Mouse (Mus musculus) heart, embryonic 10.5 days (tissue): ENCODE measurements around the gene Nhp2. TPM values are rescaled to one million over a fixed set of nuclear protein-coding genes. Genes with fewer than 3 reads are reported as not detected.
A peak's percentile ranks its signal among the peaks of the same experiment; 100 is the strongest.
"Not testable (repeated sequence)": the region's sequence is repeated elsewhere in the genome, so short reads cannot be mapped to it uniquely, and the experiment has no call there.

Experiments
- DNase-seq: peaks from one replicate; pipeline ENCODE4 v3.0.0-alpha.2; 2017; ENCODE audit warnings: low spot score
- H3K27ac ChIP-seq: fragments of 300-500 bp; sonication (generic); 2 replicates; pipeline ENCODE4 v1.5.1; 2016; ENCODE audit warnings: mild to moderate bottlenecking
- H3K27me3 ChIP-seq: fragments of 300-500 bp; sonication (generic); 2 replicates; pipeline ENCODE4 v1.6.1; 2016; ENCODE audit warnings: mild to moderate bottlenecking; ENCODE audit not compliant: poor library complexity, insufficient read depth, severe bottlenecking
- H3K36me3 ChIP-seq: fragments of 300-500 bp; sonication (generic); 2 replicates; pipeline ENCODE4 v1.6.1; 2016; ENCODE audit warnings: mild to moderate bottlenecking, moderate library complexity
- H3K4me1 ChIP-seq: fragments of 300-500 bp; sonication (generic); 2 replicates; pipeline ENCODE4 v1.6.1; 2016; ENCODE audit warnings: mild to moderate bottlenecking
- H3K4me3 ChIP-seq: fragments of 300-500 bp; sonication (generic); 2 replicates; pipeline ENCODE4 v1.5.1; 2016; ENCODE audit warnings: mild to moderate bottlenecking, moderate library complexity
- H3K9me3 ChIP-seq: fragments of 300-500 bp; sonication (generic); 2 replicates; pipeline ENCODE4 v1.6.1; 2016; ENCODE audit warnings: mild to moderate bottlenecking, moderate library complexity
- WGBS: fragments of 180-500 bp; shearing (Covaris S2); methylation state at CpG from one replicate; pipeline ENCODE4 v1.1.7; 2016; 5-methylcytosine and 5-hydroxymethylcytosine counted together
- polyA plus RNA-seq: library from polyadenylated mRNA; unstranded; fragments of >200 nt; fragmentation: Nextera tagmentation; extraction: Ambion mirVana; gene quantifications from 2 replicates; pipeline ENCODE4 v1.2.1, GENCODE M21; 2016

Nhp2 gene
- polyA plus RNA-seq, 1 experiment from 2014 or later = 210 TPM

- WGBS = 78% methylated on average over 6 of the region's 6 CpGs
- Histone ChIP-seq H3K27ac (no peak overlapping the region), H3K9me3 (no peaks in the 10 kb centered on the region), H3K36me3 (peaks cover 29% of the 10 kb centered on the region), H3K27me3 (no peaks in the 10 kb centered on the region), H3K4me1 (peaks cover 21% of the 10 kb centered on the region), H3K4me3 (no peak overlapping the region)
- DNase-seq = no peak
Observed at GRCm38 (mm10) chr11:51632130-51632753, 12.7 kb downstream of the Nhp2 start.

GRCm38 (mm10) chr11:51633200-51633599, 13.7 kb downstream of the Nhp2 start:
- not testable (repeated sequence) for H3K27ac ChIP-seq
- 88% methylated on average over 7 of the region's 7 CpGs for WGBS
- H3K4me1 ChIP-seq = peaks cover 27% of the 10 kb centered on the region

DNA sequence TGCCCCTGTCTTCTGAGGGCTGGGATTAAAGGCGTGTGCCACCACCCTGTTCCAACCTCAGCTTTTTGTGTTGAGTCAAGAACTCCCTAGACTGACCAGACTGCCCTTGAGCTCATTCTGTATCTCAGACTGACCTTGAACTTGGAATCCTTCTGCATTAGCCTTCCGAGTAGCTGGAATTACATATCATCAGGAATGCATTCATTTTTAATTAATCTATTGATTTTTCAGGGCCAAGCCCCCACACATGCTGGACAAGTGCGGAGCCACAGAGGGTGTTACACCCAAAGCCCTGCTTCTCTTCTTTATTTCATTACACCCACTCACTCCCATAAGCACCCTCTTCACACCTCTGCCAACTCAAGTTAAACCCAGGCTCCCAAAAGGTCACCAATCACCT, 14.2 kb downstream of the Nhp2 start:
- 88% methylated on average over 3 of the region's 3 CpGs for WGBS
- H3K27ac ChIP-seq = no peak overlapping the region
- H3K9me3 ChIP-seq = no peaks in the 10 kb centered on the region

More at GRCm38 (mm10) chr11:51633200-51633599, 13.7 kb downstream of the Nhp2 start:
- not testable (repeated sequence) for H3K9me3 ChIP-seq, DNase-seq, H3K4me3 ChIP-seq, H3K27me3 ChIP-seq
- peaks cover 19% of the 10 kb centered on the region for H3K36me3 ChIP-seq

DNA sequence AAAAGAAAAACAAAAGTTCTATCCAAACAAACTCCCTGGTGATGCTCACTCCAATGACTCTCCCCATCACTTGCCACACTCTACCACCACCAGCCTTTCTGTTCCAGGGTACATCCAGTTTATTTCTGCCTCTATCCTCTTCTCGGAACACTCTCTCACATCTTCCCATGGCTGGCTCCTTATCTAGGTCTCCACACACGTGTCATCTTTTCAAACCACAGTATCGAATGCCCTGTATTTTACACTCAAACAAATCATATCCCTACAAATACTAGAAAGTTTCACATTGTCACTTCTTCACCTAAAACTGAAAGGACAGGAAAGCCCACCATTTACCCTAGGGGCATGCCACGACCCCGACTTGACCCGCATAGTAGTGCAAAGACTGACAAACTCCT, 15.6 kb downstream of the Nhp2 start:
- Histone ChIP-seq H3K27me3 (no peaks in the 10 kb centered on the region), H3K4me1 (peaks cover 27% of the 10 kb centered on the region), H3K36me3 (0 out of 2 replicates have a peak, but pooled peaks cover 7% of the 10 kb centered on the region), H3K27ac (peak overlapping the region; percentile 90), H3K4me3 (peak overlapping the region; percentile 94), H3K9me3 (no peaks in the 10 kb centered on the region)
- no peak for DNase-seq
- 11% methylated on average over 6 of the region's 6 CpGs for WGBS

More for the DNA sequence above, 14.2 kb downstream of the Nhp2 start:
- Histone ChIP-seq H3K36me3 (peaks cover 16% of the 10 kb centered on the region), H3K4me1 (peaks cover 27% of the 10 kb centered on the region), H3K27me3 (no peaks in the 10 kb centered on the region), H3K4me3 (no peak overlapping the region)
- no peak for DNase-seq

DNA sequence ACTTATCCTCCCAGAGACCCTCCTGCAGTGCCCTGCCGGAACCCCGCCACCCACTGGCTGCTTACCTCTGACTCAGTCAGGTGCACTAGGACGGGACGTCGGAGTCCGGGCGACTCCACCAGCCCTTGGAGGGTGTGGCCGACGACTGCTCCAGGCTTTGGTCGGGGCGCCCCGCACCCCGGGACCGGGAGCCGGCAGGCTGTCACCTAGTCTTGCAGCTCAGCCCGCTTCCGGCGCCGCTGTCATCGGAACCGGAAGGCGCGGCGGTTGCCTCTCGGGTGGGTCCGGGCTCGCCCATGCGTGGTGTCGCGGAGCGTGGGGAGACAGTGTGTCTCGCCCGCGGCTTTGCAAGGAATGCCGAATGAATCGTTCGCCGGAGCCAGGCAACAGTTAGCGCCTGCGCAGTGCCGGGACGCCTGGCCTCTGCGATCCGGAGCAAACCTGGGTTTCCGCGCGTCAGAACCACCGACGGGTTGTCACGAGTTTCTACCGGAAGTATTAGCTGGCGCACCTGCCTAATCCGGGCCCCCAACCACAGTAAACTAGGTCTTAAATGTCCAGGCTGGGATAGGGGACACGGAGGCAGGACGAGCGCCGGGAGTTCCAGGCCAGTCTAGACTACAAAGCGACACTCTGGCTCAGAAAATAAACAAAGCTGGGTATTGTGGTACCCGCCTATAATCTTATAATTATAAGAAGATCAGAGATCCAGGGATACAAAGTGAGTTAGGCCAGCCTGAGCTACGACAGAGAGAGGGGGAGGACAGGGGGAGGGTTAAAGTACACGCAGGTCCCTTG, 16.2 kb downstream of the Nhp2 start, which contains the start of gene Rmnd5b:
Gene Rmnd5b (minus strand): TSS at position 372 of the 798 bp plus-strand sequence.
- 0 out of 2 replicates have a peak, but pooled peaks cover 6% of the 10 kb centered on the region for H3K36me3 ChIP-seq
- peak within 1 kb of the TSS; percentile 94 for H3K4me3 ChIP-seq
- peak within 1 kb of the TSS; percentile 90 for H3K27ac ChIP-seq
- peaks cover 27% of the 10 kb centered on the region for H3K4me1 ChIP-seq
- peak; percentile 92 for DNase-seq
- no peaks in the 10 kb centered on the region for H3K9me3 ChIP-seq
- under 1% methylated on average over 61 of the region's 61 CpGs for WGBS
- H3K27me3 ChIP-seq = no peaks in the 10 kb centered on the region

GRCm38 (mm10) chr11:51636323-51636684, 16.8 kb downstream of the Nhp2 start:
- H3K27me3 ChIP-seq = no peaks in the 10 kb centered on the region
- 5% methylated on average over 6 of the region's 6 CpGs for WGBS

GRCm38 (mm10) chr11:51637971-51638414, 18.5 kb downstream of the Nhp2 start:
- Histone ChIP-seq H3K27me3 (peaks cover 5% of the 10 kb centered on the region; the same call in 1 of the 2 replicates), H3K4me1 (peaks cover 29% of the 10 kb centered on the region), H3K9me3 (no peaks in the 10 kb centered on the region), H3K27ac (peak overlapping the region; percentile 80), H3K36me3 (peaks cover 7% of the 10 kb centered on the region; the same call in 1 of the 2 replicates), H3K4me3 (peak overlapping the region; percentile 45)
- DNase-seq = no peak
- WGBS = 5% methylated on average over 17 of the region's 17 CpGs

More at GRCm38 (mm10) chr11:51636323-51636684, 16.8 kb downstream of the Nhp2 start:
- Histone ChIP-seq H3K4me1 (peaks cover 27% of the 10 kb centered on the region), H3K27ac (peak overlapping the region; percentile 90), H3K9me3 (no peaks in the 10 kb centered on the region), H3K4me3 (peak overlapping the region; percentile 94), H3K36me3 (0 out of 2 replicates have a peak, but pooled peaks cover 2% of the 10 kb centered on the region)
- DNase-seq = peak; percentile 86

DNA sequence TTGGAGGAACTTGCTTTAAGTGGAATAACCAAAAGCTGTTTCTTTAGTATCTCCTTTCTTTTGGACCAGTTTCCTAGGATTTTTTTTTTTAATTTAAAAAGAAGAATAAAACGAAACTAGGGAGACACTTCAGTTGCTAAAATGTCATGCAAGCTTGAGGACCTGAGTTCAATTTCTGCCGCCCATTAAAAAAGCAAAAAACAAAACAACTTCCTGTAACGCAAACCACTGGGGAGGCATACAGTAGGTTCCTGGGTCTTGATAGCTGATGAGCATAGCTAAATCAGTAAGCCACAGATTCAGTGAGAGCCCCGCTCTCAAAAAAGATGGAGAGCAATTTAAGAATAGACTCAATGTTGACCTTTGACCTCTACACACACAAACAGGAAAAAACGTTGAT, 19.0 kb downstream of the Nhp2 start:
- H3K27me3 ChIP-seq = peaks cover 9% of the 10 kb centered on the region
- H3K4me3 ChIP-seq = peak overlapping the region; percentile 45; the same call in 1 of the 2 replicates
- H3K4me1 ChIP-seq = peaks cover 33% of the 10 kb centered on the region
- H3K9me3 ChIP-seq = no peaks in the 10 kb centered on the region
- H3K27ac ChIP-seq = no peak overlapping the region
- 71% methylated on average over 5 of the region's 5 CpGs for WGBS
- H3K36me3 ChIP-seq = peaks cover 10% of the 10 kb centered on the region; the same call in 1 of the 2 replicates
- DNase-seq = no peak

- peaks cover 29% of the 10 kb centered on the region for H3K36me3 ChIP-seq
- H3K4me1 ChIP-seq = peaks cover 27% of the 10 kb centered on the region
- DNase-seq = no peak
- H3K27ac ChIP-seq = no peak overlapping the region
- WGBS = 84% methylated on average over 7 of the region's 7 CpGs
- H3K4me3 ChIP-seq = no peak overlapping the region
- H3K27me3 ChIP-seq = peaks cover 29% of the 10 kb centered on the region
- H3K9me3 ChIP-seq = no peaks in the 10 kb centered on the region
Observed at GRCm38 (mm10) chr11:51640748-51641147, 21.2 kb downstream of the Nhp2 start.

GRCm38 (mm10) chr11:51643202-51643601, 23.7 kb downstream of the Nhp2 start:
- Histone ChIP-seq H3K27ac (no peak overlapping the region), H3K36me3 (peaks cover 30% of the 10 kb centered on the region), H3K4me3 (peak overlapping the region; percentile 23), H3K9me3 (no peaks in the 10 kb centered on the region), H3K4me1 (peaks cover 32% of the 10 kb centered on the region), H3K27me3 (peaks cover 29% of the 10 kb centered on the region)
- DNase-seq = no peak
- WGBS = 56% methylated on average over 9 of the region's 9 CpGs

DNA sequence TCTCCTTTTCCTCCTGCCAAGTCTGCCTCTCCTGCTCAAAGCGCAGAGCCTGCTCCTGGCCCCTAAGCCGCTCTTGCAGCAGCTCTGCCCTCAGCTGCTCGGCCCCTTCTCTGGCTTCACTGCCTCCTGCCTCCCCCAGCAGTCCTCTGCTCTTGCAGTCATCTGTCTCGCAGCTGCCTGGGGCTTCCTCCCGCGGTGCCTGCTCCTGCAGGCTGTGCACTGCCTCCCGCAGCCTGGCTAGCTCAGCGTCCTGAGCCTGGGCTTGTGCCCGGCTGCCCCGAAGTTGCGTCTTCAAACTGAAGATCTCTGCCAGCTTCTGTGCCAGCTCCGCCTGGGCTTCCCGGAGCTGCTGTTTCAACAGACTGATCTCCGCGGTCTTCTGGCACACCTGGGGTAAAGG, 24.2 kb downstream of the Nhp2 start:
- Histone ChIP-seq H3K9me3 (no peaks in the 10 kb centered on the region), H3K4me3 (peak overlapping the region; percentile 23), H3K27ac (no peak overlapping the region), H3K4me1 (peaks cover 37% of the 10 kb centered on the region), H3K36me3 (peaks cover 30% of the 10 kb centered on the region), H3K27me3 (peaks cover 29% of the 10 kb centered on the region)
- WGBS = 44% methylated on average over 15 of the region's 15 CpGs
- no peak for DNase-seq

GRCm38 (mm10) chr11:51644217-51644616, 24.7 kb downstream of the Nhp2 start:
- Histone ChIP-seq H3K4me1 (peaks cover 41% of the 10 kb centered on the region), H3K27me3 (peaks cover 29% of the 10 kb centered on the region), H3K36me3 (peaks cover 30% of the 10 kb centered on the region), H3K9me3 (no peaks in the 10 kb centered on the region), H3K4me3 (peak overlapping the region; percentile 23; the same call in 1 of the 2 replicates), H3K27ac (no peak overlapping the region)
- DNase-seq = no peak
- WGBS = 72% methylated on average over 16 of the region's 16 CpGs

- peaks cover 30% of the 10 kb centered on the region for H3K36me3 ChIP-seq
- peaks cover 52% of the 10 kb centered on the region for H3K4me1 ChIP-seq
- no peak for DNase-seq
- peaks cover 29% of the 10 kb centered on the region for H3K27me3 ChIP-seq
- no peak overlapping the region for H3K4me3 ChIP-seq
- H3K9me3 ChIP-seq = no peaks in the 10 kb centered on the region
- WGBS = 87% methylated on average over 13 of the region's 13 CpGs
- H3K27ac ChIP-seq = no peak overlapping the region
Observed at GRCm38 (mm10) chr11:51645293-51645692, 25.8 kb downstream of the Nhp2 start.
